Mouse (Mus musculus) cortical plate, adult 2 months (tissue): Measurements from ENCODE around the gene Polr2i.

Experiments
- CTCF ChIP-seq: fragments of 200-500 bp; IDR thresholded peaks from 2 replicates; pipeline ENCODE4 v1.5.1; 2011; ENCODE audit warnings: mild to moderate bottlenecking, control low read depth, low read length; ENCODE audit not compliant: insufficient read depth; ENCODE audit errors: extremely low read depth
- POLR2A ChIP-seq: fragments of 200-500 bp; IDR thresholded peaks from 2 replicates; pipeline ENCODE4 v1.6.1; 2011; ENCODE audit warnings: mild to moderate bottlenecking, low read length, control low read depth; ENCODE audit not compliant: insufficient read depth; ENCODE audit errors: extremely low read depth

- TF ChIP-seq POLR2A (no peak), CTCF (no peak)
Measured at GRCm38 (mm10) chr7:30183879-30184289, 47.9 kb upstream of the Polr2i start, which contains the start of gene Cox7a1.
